Mouse (Mus musculus) effector memory CD4-positive, alpha-beta T cell, adult 7 months (primary cell): Measurements from ENCODE around the gene Crb3. TPM values are rescaled to one million over a fixed set of nuclear protein-coding genes. Genes with fewer than 3 reads are reported as not detected.

Source experiments
- polyA plus RNA-seq: library from polyadenylated mRNA; unstranded; fragments of 100-300 nt; shearing (Covaris generic); gene quantifications from one replicate; pipeline ENCODE4 v1.2.1, GENCODE M21; 2017

Gene Crb3
- 9.6 TPM for polyA plus RNA-seq

DNA sequence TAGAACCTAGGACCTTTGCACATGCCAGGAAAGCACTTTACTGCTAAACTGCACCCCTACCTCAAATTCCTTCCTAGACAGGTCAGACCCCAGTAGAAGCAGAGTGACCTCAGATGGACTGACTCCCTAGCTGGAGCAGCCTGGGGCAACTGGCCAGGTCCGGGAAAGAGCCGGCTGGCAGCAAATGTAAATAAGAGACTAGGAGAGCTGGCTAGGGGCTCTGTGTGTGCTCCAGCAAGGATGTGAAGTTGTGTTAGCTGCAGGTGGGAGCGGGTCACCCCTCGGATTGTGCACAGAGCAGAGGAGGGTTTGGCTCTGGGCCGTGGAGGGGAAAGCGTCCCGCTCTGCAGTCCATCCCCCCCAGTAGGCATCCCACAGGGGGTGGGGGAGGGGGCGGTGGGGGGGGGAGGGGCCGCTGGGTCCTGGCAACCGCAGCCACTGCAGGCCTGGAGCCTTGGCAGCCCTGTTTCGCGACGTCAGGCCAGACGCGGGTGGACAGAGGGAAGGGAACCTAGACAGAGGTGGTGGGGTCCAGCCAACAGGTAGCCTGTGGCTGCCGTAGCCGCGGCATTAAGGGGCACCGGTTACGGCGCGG is at the start of gene Crb3:
Gene Crb3 (plus strand): TSS at position 215 of the 595 bp plus-strand sequence.

DNA sequence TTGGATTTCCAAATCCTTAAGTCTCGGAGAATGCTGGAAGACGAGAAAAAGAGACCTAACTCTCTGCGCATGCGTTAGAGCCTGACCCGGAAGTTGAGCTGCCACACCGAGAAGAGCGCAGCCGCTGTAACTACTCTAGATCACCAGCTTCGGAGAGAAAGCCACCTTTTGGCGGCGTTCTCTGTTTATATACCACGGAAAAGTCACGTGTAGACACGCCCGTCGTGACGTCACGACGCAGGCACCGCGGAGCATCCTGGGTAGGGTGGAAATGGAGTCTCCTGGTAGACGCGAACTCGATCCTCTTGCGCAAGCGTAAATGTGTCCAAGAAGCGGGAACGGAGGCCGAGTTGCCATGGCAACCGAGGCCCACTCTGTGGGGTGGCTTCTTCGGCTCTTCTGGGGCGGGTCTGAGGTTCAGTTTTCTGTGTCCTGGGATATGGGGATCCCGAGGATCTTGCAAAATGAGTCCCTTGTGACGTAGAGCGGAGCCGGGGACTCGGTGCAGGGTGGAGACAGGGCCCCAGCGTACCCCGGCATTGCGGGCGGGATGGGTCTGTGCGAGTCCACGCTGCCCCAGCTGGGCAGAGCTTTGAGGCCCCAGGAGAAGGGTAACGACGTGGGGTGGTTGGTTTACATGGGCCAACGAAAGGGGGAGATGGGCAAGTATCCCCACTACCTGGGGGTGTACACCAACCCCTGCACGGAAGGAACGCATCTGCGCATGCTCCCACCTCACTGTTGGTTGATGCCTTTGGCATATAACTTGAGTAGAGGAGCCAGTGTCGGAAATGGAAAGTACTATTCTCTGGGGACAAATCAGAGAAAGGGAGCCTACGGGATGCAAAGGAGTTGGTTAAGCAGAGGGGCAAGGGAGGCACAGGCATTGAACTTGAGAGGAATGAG is 47.4 kb upstream of the Crb3 start, which contains the start of the genes Gtf2f1 and Gm17949:
Gene Gtf2f1 (minus strand): TSS at position 53 of the 906 bp plus-strand sequence.
Gene Gm17949 (plus strand): TSS at position 234 of the 906 bp plus-strand sequence.

DNA sequence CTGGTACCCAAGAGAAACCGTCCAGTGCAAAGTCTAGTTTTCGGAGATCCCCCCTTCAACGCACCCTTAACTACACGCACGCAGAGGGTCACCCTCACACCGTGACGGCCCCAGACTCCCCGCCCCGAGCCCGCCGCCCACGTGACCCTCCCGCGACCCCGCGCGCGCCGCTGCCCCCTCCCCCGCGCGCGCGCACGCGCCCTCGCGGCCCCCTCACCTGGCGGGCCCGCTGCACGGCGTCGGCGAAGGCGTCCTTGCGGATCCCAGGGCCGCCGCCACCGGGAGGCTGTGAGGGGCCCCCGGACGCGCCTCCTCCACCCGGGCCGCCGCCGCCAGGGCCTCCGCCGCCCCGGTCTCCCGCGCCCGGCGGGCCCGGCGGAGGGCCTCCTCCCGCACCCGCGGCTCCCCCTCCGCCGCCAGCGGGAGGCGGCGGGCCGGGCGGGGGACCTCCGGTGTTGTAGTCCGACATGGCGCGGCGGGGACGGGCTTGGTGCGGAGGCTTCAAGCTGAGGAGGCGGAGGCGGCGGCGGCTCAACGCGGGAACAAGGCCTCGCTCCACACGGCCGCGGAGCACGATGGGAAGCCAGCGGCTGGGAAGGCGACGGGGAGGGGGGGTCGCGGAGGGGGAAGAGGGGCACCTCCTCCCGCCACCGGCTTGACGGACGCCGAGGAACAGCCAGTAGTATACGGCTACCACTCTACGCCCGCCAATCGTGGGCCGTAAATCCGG is 27.8 kb upstream of the Crb3 start, which contains the start of gene Khsrp:
Gene Khsrp (minus strand): TSS at position 592 of the 730 bp plus-strand sequence.

DNA sequence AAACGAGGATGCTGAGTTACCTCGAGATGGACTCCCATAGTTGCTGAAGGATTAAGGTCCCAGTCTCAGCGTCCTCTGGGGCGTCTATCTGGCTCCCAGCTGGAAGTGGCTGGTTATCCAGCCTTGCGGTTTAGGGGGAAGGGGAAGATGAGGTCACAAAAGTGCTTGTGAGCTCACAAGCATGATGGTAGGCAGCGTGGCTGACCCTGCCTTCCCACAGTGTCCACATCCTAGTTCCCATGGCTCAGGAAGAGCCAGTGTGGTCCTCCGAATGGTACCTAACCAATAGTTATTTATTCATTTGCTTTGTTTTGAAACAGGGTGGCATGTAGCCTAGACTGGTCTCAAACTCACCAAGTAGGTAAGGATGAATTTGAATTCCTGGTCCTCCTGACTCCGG is 17.4 kb upstream of the Crb3 start, which contains the start of gene Slc25a41:
Gene Slc25a41 (minus strand): TSS at position 101 of the 400 bp plus-strand sequence.

DNA sequence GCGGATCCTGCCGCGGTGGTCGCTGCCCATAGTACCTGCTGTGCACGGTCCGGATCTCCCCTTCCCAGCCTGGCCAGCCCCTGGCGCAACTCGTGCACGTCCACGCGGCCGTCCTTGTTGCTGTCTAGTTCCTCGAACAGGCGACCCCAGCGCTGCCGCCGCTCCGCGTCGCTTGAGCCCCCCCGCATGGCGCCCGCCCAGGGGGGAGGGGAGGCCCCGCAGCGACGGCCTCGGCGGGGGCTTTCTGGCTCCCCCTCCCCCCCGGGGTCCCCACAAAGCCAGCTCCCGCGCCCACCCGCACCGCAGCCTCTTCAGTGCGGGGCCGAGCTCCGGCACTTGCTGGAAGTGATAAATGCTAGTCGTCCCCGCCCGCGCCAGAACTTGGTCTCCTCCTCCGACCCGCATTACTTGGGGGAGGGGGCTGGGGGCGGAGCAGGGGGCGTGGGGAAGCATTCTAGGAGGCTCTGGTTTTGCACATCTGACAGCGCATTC is 627 bp downstream of the Crb3 start, which contains the start of gene Slc25a23:
Gene Slc25a23 (minus strand): TSS at position 378 of the 492 bp plus-strand sequence.

DNA sequence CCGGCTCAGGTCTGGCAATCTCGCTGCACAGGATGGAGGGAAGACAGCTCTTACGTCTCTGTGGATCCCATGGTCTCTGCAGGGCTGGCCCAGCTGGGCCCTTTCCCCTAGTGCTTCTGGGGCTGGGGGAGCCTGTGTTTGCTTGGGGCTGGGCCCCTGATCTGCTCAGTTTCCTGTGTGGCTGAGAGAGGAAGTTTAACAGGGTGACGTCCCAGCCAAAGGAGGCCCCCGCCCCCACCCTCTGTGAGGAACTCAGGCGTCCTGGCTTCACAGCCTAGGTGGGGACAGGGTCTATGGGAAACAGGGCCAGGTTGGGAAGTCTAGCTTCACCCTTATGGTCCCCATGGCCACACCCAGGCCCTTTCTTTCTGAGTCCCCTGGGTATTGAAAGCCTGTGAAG is 19.4 kb downstream of the Crb3 start, which contains the start of gene Dennd1c:
Gene Dennd1c (minus strand): TSS at position 179 of the 400 bp plus-strand sequence.

DNA sequence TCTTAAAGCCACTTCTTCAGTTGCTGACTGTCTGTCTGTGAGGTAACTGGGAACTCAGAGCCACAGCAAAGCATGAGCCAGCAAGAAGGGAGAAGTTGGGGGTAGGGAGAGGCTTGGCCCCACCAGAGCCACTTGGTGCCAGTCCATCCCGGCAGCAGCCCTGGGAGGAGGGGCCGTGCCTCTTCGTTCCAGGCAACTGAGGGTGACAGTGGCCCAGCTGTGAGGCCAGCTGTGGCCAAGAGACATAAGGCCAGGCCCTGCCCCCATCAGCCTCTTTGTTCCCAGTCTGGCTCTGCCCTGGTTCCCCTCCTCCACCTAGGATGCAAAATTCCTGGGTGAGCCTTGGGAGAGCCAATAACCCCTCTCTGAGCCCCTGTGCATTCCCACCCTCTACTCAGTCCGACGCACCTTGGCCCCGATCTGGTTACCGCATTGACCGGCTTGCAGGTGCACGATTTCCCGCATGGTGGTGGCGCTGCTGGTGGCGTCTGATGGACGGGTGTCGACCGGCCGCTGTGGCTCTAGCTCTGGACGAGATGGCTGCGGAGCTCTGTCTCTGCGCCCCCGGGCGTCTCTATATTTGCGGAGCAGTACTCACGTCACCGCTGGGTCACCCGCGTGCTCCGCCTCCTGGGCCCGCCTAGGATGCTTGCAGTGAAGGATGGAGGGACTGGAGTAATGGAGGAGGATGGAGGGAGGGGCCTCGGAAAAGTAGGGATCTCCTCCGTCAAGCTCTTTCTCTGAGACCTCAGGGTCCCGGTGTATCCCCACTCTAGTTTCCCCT is 28.3 kb downstream of the Crb3 start, which contains the start of gene Tubb4a:
Gene Tubb4a (minus strand): TSS at position 734 of the 784 bp plus-strand sequence.

DNA sequence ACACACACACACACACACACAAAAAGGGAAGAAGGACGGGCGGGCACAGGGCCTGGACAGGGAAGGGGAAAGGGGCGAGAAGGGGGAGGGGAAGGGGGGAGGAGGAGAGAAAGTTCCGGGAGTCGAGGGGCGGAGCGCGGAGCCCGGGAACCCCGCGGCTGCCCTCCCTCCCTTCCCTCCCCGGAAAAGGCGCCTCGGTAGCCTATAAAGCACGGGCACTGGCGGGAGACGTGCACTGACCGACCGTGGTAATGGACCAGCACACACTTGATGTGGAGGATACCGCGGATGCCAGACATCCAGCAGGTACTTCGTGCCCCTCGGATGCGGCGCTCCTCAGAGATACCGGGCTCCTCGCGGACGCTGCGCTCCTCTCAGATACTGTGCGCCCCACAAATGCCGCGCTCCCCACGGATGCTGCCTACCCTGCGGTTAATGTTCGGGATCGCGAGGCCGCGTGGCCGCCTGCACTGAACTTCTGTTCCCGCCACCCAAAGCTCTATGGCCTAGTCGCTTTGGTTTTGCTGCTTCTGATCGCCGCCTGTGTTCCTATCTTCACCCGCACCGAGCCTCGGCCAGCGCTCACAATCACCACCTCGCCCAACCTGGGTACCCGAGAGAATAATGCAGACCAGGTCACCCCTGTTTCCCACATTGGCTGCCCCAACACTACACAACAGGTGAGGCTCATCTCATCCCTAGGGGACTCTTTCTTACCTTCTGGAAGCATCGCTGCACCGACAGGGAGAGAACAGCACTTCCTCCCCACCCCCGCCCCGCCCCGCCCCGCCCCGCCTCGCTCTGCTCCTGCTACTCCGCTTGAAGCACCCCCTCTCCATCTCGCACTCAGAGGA is 46.5 kb downstream of the Crb3 start, which contains the start of gene Tnfsf9:
Gene Tnfsf9 (plus strand): TSS at position 145 of the 854 bp plus-strand sequence.

Other genes with a start within 250 kb of the Crb3 start
- gene Rfx2, start 228.1 kb upstream of the Crb3 start, polyA plus RNA-seq, result 1.6 TPM
- 0.15 TPM for gene Acsbg2, start 184.7 kb upstream of the Crb3 start, polyA plus RNA-seq
- 0.41 TPM for gene 1700061G19Rik, start 183.6 kb upstream of the Crb3 start, polyA plus RNA-seq
- gene Mllt1, start 123.7 kb upstream of the Crb3 start, polyA plus RNA-seq, result 26.4 TPM
- not detected for gene Acer1, start 77.0 kb upstream of the Crb3 start, polyA plus RNA-seq
- 47.3 TPM for gene Clpp, start 68.8 kb upstream of the Crb3 start, polyA plus RNA-seq
- gene Alkbh7, start 61.8 kb upstream of the Crb3 start, polyA plus RNA-seq, result 8.6 TPM
- not detected for gene Pspn, start 59.1 kb upstream of the Crb3 start, polyA plus RNA-seq
- 68.1 TPM for gene Gtf2f1, start 47.8 kb upstream of the Crb3 start, polyA plus RNA-seq
- gene Gm17949, start 47.6 kb upstream of the Crb3 start, polyA plus RNA-seq, result 0.66 TPM
- gene Khsrp, start 27.6 kb upstream of the Crb3 start, polyA plus RNA-seq, result 33.8 TPM
- not detected for gene Slc25a41, start 17.5 kb upstream of the Crb3 start, polyA plus RNA-seq
- 6.1 TPM for gene Slc25a23, start 758 bp downstream of the Crb3 start, polyA plus RNA-seq
- gene Dennd1c, start 19.4 kb downstream of the Crb3 start, polyA plus RNA-seq, result 183 TPM
- gene Tubb4a, start 28.7 kb downstream of the Crb3 start, polyA plus RNA-seq, result 0.73 TPM
- 36.0 TPM for gene Tnfsf9, start 46.2 kb downstream of the Crb3 start, polyA plus RNA-seq
- 1.1 TPM for gene Cd70, start 90.7 kb downstream of the Crb3 start, polyA plus RNA-seq
- 15.3 TPM for gene Tnfsf14, start 135.1 kb downstream of the Crb3 start, polyA plus RNA-seq
- 0.24 TPM for gene C3, start 169.0 kb downstream of the Crb3 start, polyA plus RNA-seq
- gene Gpr108, start 189.3 kb downstream of the Crb3 start, polyA plus RNA-seq, result 50.0 TPM
- gene Trip10, start 190.3 kb downstream of the Crb3 start, polyA plus RNA-seq, result 9.0 TPM
- 154 TPM for gene Vav1, start 220.0 kb downstream of the Crb3 start, polyA plus RNA-seq